Mouse (Mus musculus) small intestine, adult 2 months (tissue): ENCODE results near the gene Cdrt4.

ENCODE experiments used
- CTCF ChIP-seq: fragments of 200-500 bp; IDR thresholded peaks from 2 replicates; pipeline ENCODE4 v1.5.1; 2012; ENCODE audit warnings: low read depth, mild to moderate bottlenecking, control low read depth, inconsistent platforms, low read length, moderate library complexity, mixed read lengths; ENCODE audit not compliant: insufficient replicate concordance, insufficient read length; ENCODE audit errors: extremely low read depth
- POLR2A ChIP-seq: fragments of 200-500 bp; IDR thresholded peaks from 2 replicates; pipeline ENCODE4 v1.6.1; 2012; ENCODE audit warnings: low read depth, mild to moderate bottlenecking, control low read depth, inconsistent platforms, low read length, moderate library complexity

- no peak for TF ChIP-seq CTCF
- no peak for TF ChIP-seq POLR2A
Observed at GRCm38 (mm10) chr11:62957626-62958180, 6.7 kb downstream of the Cdrt4 start.
